Mouse (Mus musculus): ENCODE data around the gene Kcnab3. TPM values are rescaled to one million over a fixed set of nuclear protein-coding genes. Genes with fewer than 3 reads are reported as not detected.

Kcnab3 gene
- polyA plus RNA-seq, 1 experiment from 2014 or later, result 0.70 TPM

DNA sequence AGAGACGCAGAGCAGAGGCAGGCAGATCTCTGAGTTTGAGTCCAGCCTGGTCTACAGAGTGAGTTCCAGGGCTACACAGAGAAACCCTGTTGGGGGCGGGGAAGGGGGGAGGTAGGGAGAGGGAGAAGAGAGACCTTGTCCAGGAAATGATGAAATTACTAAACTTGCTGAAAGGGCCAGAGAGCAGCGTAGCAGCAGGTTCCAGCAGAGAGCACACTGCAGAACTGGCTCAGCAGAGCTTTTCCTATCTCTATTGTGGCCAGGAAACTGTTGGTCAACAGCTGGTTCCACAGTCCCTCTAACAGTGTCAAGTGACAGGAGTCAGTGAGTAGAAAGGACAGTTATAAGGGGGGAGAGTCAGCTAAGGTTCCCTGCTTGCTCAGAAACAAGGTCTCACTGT, 53.5 kb downstream of the Kcnab3 start:
- Histone ChIP-seq H3K9me3 (replicated peaks; ENCODE audit: control insufficient read depth, low read length) (no peaks in the 10 kb centered on the region), H3K36me3 (ENCODE audit: control insufficient read depth, insufficient read depth, low read length) (no peaks in the 10 kb centered on the region; the same call in 1 of the 2 replicates), H3K27me3 (ENCODE audit: control insufficient read depth, insufficient read depth, low read length) (no peaks in the 10 kb centered on the region), H3K4me2 (no peak overlapping the region), H3K9ac (ENCODE audit: low read depth, low read length) (no peak overlapping the region), H3K4me3 (ENCODE audit: low read depth, low read length) (no peak overlapping the region), H3K27ac (ENCODE audit: low read depth, low read length) (no peak overlapping the region), H3K4me1 (ENCODE audit: control insufficient read depth, insufficient read depth, low read length) (no peaks in the 10 kb centered on the region)
- no peak for ATAC-seq (replicated peaks; ENCODE audit: insufficient number of reproducible peaks, low FRiP score, low TSS enrichment)
- WGBS (ENCODE audit: insufficient replicate concordance), result 74% methylated on average over 3 of the region's 3 CpGs

DNA sequence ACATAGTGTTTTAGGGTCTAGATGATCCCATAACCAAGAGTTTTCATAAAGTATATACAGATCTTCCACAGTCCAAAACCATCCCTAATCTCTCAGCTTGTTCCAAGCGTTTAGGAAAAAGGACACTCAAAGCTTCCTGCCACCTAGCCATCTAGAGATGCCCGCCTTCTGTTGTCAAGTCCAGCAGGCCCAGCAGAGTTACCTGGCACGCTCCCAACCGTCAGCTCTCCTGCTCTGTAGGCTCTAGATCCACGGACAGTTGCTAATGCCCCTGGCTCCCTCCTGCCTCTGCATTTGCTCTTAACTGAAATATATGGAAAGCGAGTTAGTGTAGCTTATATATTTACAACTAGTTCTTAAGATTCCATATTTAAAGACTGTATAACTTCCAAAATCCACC, 55.3 kb downstream of the Kcnab3 start:
- Histone ChIP-seq H3K27ac (ENCODE audit: low read depth, low read length) (no peak overlapping the region), H3K36me3 (ENCODE audit: control insufficient read depth, insufficient read depth, low read length) (no peaks in the 10 kb centered on the region; the same call in 1 of the 2 replicates), H3K4me2 (no peak overlapping the region), H3K4me1 (ENCODE audit: control insufficient read depth, insufficient read depth, low read length) (no peaks in the 10 kb centered on the region), H3K4me3 (ENCODE audit: low read depth, low read length) (no peak overlapping the region), H3K9ac (ENCODE audit: low read depth, low read length) (no peak overlapping the region), H3K9me3 (replicated peaks; ENCODE audit: control insufficient read depth, low read length) (no peaks in the 10 kb centered on the region), H3K27me3 (ENCODE audit: control insufficient read depth, insufficient read depth, low read length) (no peaks in the 10 kb centered on the region)
- 80% methylated on average over 6 of the region's 6 CpGs for WGBS (ENCODE audit: insufficient replicate concordance)
- ATAC-seq (replicated peaks; ENCODE audit: insufficient number of reproducible peaks, low FRiP score, low TSS enrichment), result no peak

Other genes with a start within 250 kb of the Kcnab3 start
- 89.7 and 94.7 TPM in 2 replicates for gene Vamp2, start 237.8 kb upstream of the Kcnab3 start, polyA plus RNA-seq (2014; fragmentation: Nextera tagmentation; extraction: Ambion mirVana)
- 6.2 and 6.3 TPM in 2 replicates for gene Per1, start 231.0 kb upstream of the Kcnab3 start, polyA plus RNA-seq (2014; fragmentation: Nextera tagmentation; extraction: Ambion mirVana)
- 0.35 and 0.64 TPM in 2 replicates for gene Hes7, start 205.9 kb upstream of the Kcnab3 start, polyA plus RNA-seq (2014; fragmentation: Nextera tagmentation; extraction: Ambion mirVana)
- 0.32 and 0.49 TPM in 2 replicates for gene 9130213A22Rik, start 203.7 kb upstream of the Kcnab3 start, polyA plus RNA-seq (2014; fragmentation: Nextera tagmentation; extraction: Ambion mirVana)
- 0.37 and 0.39 TPM in 2 replicates for gene Aloxe3, start 200.4 kb upstream of the Kcnab3 start, polyA plus RNA-seq (2014; fragmentation: Nextera tagmentation; extraction: Ambion mirVana)
- gene Alox12b, start 169.3 kb upstream of the Kcnab3 start, polyA plus RNA-seq (2014; fragmentation: Nextera tagmentation; extraction: Ambion mirVana), result not detected in 2 replicates
- gene Alox8, start 128.4 kb upstream of the Kcnab3 start, polyA plus RNA-seq (2014; fragmentation: Nextera tagmentation; extraction: Ambion mirVana), result 1.1 and 2.0 TPM in 2 replicates
- gene Gucy2e, start 89.2 kb upstream of the Kcnab3 start, polyA plus RNA-seq (2014; fragmentation: Nextera tagmentation; extraction: Ambion mirVana), result 0.13 and 0.17 TPM in 2 replicates
- gene Cntrob, start 2.5 kb upstream of the Kcnab3 start, polyA plus RNA-seq (2014; fragmentation: Nextera tagmentation; extraction: Ambion mirVana), result 10.1 and 13.1 TPM in 2 replicates
- gene Trappc1, start 2.3 kb upstream of the Kcnab3 start, polyA plus RNA-seq (2014; fragmentation: Nextera tagmentation; extraction: Ambion mirVana), result 189 and 202 TPM in 2 replicates
- 7.8 and 8.6 TPM in 2 replicates for gene Rnf227, start 14.2 kb downstream of the Kcnab3 start, polyA plus RNA-seq (2014; fragmentation: Nextera tagmentation; extraction: Ambion mirVana)
- gene Chd3, start 43.1 kb downstream of the Kcnab3 start, polyA plus RNA-seq (2014; fragmentation: Nextera tagmentation; extraction: Ambion mirVana), result 15.5 and 21.8 TPM in 2 replicates
- gene Naa38, start 69.2 kb downstream of the Kcnab3 start, polyA plus RNA-seq (2014; fragmentation: Nextera tagmentation; extraction: Ambion mirVana), result 166 and 170 TPM in 2 replicates
- 19.6 and 25.0 TPM in 2 replicates for gene Cyb5d1, start 69.4 kb downstream of the Kcnab3 start, polyA plus RNA-seq (2014; fragmentation: Nextera tagmentation; extraction: Ambion mirVana)
- 30.5 and 31.7 TPM in 2 replicates for gene Tmem88, start 72.0 kb downstream of the Kcnab3 start, polyA plus RNA-seq (2014; fragmentation: Nextera tagmentation; extraction: Ambion mirVana)
- gene Kdm6b, start 87.4 kb downstream of the Kcnab3 start, polyA plus RNA-seq (2014; fragmentation: Nextera tagmentation; extraction: Ambion mirVana), result 21.5 and 25.1 TPM in 2 replicates
- 0.20 and 1.3 TPM in 2 replicates for gene Dnah2, start 222.9 kb downstream of the Kcnab3 start, polyA plus RNA-seq (2014; fragmentation: Nextera tagmentation; extraction: Ambion mirVana)
- 15.2 and 19.0 TPM in 2 replicates for gene Efnb3, start 233.9 kb downstream of the Kcnab3 start, polyA plus RNA-seq (2014; fragmentation: Nextera tagmentation; extraction: Ambion mirVana)